Mouse (Mus musculus) layer of hippocampus, adult 11-12 months (tissue): ENCODE results near the gene Mars2.

ENCODE experiments used
- DNase-seq: peaks from one replicate; pipeline ENCODE4 v3.0.0; 2022; ENCODE audit warnings: low spot score

Gene Mars2

DNA sequence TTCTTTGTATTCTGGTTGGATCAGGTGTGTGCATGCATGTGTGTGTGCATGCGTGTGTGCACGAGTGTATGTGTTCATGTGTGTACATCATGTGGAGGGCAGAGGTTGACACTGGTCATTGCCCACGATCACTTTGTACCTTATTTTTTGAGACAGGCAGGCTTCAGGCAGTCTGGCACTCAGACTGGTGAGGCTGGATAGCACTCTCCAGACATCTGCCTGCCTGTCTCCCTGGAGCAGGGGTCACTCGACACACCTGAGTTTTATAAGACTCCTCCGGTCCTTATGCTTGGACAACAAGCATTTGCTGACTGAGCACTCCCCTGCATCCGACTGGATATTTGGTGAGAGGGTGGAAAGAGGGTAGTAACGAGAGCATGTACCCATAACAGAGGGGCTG lies 14.0 kb upstream of the Mars2 start:
- no peak for DNase-seq

DNA sequence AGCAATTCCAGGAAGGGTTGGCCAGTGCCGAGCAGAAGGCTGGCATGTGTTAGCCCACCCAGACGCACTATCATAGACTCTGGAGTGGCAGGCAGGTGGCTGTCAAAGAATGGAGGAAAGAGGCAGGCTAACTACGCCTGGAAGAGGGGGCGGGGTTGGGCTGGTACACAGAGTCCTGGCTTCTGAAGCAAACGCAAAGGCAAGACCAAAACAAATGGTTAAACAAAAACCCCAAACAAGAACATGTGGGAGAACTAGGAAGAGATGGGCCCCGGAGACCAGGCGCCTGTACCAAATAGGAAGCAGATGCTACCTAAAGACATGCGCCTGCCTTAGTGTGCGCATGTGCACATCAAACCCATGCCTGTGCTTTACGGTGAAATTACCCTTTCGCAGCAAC lies 12.9 kb upstream of the Mars2 start:
- no peak for DNase-seq

DNA sequence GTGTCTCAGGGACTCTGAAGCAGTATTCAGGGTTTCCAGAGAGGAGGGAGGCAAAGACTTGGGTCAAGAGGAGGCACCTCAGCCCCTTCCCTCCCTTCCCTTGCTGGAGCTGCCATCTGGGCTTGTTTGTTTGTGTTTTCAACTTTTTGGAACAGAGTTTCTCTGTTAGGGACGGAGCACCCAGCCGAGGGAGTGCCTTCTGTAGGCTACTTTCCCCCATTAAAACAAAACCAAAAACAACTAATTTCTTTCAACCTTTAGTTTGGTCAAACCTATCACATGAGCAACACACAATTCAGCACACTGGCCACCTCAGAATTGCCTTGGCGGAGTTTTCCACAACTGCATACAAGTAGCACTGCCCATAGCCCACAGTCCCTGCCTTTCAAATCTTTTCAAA lies 11.6 kb upstream of the Mars2 start:
- DNase-seq: no peak

DNA sequence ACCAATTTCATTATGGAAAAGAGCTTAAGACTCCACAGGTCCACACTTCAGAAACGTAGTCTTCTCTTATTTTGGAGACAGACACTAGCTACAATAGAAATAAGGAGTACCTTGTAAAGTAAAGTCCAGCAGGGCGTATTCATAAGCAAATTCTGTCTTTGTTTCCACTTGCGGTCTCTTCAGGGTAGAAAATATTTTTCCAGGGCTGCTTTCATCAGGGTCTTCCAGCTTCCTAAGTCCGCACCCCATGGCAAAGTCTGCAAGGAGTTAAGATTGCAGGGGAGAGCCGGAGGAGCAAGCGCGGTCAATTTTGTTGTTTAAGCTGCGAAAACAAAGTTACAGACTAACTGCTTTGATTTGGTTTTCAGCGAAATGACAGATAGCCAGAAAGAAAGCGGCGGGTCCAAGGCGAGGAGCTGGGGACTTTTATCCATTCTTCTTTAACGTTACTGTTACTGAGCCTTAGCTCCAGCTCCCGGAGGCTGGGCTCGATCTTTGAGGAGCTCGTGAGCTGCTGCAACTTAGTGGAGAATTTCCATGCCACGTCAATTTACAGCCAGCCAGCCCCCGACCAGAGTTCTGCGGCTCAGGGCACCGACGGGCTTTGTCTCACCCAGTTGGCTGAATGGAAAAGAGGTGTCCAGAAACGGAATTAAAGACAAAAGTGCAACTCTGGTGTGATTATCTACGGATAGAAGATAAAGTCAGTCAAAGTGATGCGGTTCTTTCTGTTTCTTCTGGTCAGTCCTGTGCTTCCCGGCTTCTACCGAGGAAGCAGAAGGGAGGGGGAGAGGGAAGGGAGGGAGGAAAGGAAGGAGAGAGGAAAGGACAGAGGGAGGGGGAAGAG lies 10.7 kb upstream of the Mars2 start, which contains the start of gene Rftn2:
TSS of gene Rftn2 (minus strand) at position 772 of the 847 bp plus-strand sequence.
- DNase-seq: no peak

DNA sequence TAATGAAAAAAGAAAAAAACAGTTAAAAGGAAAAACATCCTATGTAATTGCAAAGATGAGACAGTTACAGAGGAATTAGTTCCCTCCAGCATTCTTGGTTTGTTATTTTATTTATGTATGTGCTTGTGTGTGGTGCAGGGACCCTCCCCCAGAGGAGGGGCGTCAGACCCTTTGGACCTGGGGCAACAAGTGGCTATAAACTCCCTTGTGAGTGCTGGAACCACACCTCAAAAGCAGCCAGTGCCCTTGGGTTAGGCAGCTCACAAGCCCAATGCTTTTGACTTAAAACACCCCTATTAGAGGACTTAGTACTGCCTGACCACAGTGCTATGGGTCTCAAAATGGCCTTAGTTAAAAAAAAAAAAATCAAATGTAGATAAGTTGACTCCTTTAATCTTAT lies 9.6 kb upstream of the Mars2 start:
- no peak for DNase-seq

DNA sequence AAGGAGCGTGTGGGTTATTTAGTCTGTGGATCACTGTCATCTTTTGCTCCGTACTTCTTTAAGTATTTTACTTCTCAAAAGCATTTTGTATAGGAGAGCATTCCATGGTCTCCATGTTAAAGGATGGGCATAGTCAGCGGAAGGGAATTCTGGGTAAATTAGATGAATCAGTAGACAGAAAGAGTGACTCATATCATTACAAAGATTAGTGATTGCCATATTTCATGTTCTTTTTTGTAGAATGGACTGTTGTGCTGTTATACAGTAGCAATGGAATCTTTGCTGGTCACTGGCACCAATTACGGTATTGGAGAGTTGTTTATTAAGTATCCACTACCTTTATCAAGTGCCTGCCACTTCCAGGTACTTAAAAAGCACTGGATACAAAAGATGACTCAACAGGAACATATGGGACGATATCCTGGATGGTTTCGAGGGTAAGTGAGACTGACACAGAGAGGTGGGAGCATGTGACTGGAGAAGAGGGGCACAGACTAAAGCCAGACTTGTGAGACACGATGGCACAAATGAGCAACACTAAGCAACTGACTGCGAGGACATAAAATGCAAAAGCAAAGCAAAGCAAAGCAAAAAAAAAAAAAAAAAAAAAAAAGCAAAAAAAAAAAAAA lies 8.6 kb upstream of the Mars2 start:
- DNase-seq: no peak

DNA sequence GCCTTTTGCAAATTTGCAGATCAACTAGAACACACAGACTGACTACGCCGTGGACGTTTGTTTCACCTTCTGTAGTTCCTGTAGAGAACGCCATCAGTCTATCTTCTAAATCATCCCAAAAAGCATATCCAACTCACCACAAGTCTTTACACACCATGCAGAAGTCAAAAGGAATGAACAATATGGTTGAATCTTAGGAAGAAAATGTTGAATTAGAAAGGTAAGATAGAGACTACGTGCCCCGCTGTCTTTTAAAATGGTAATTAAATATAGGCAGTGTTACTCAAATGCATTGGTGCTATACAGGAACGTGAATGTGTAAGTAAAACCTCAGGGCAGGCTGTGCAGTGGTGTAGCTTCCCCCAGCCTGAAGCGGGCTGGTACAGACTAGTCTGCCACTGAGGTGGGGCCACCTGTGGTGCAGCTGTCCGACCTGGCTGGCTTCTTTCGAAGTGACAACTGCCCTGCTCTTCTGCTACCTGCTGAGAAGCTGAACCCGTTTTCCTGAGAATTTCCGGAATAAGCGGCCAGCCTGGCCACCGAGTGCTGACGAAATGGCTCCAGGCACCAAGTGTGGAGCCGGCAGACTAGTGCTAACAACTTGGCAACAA lies 2.0 kb upstream of the Mars2 start:
- DNase-seq: no peak

DNA sequence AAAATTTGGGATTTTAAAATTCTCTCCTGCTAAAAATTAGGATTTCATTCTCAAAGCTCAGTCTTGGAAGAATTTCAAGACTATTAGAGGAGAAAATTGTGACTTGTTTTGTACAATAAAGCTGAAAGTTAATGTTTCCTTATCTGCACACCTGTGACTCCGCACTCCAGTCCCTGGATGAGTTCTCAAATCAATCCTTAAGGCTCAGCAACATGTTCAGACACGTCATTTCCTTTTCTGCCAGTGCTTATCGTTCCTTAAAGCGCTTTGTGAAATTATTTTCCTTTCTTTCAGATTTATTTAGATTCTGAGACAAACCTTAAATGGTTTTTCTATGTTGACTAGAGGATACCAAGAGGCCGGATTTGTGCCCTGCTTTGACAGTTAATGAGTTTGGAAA lies 490 bp upstream of the Mars2 start:
- DNase-seq: no peak

DNA sequence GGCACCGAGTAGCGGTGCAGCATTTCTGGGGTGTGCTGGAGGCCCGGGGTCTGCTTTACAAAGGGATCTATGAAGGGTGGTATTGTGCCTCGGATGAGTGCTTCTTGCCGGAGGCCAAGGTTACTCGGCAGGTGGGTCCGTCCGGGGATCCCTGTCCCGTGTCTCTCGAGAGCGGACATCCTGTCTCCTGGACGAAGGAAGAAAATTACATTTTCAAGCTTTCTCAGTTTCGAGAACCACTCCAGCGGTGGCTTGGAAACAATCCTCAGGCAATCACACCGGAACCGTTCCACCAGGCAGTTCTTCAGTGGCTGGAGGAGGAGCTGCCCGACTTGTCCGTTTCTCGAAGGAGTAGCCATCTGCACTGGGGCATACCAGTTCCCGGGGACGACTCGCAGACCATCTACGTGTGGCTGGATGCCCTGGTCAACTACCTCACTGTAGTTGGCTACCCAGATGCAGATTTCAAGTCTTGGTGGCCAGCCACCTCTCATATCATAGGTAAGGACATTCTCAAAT lies 725 bp downstream of the Mars2 start:
- no peak for DNase-seq

DNA sequence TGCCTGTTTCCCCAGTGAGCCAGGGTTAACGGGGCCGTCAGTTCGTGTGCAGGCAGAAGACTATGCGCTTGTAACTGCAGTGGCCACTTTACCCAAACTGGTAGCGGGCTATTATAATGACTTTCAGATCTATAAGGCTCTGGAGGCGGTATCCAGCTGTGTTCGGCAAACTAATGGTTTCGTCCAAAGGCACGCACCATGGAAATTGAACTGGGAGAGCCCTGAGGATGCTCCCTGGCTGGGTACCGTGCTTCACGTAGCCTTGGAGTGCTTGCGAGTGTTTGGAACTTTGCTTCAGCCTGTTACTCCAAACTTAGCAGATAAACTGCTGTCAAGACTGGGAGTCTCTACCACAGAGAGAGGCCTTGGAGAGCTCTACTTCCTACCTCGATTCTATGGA lies 1.5 kb downstream of the Mars2 start:
- no peak for DNase-seq

DNA sequence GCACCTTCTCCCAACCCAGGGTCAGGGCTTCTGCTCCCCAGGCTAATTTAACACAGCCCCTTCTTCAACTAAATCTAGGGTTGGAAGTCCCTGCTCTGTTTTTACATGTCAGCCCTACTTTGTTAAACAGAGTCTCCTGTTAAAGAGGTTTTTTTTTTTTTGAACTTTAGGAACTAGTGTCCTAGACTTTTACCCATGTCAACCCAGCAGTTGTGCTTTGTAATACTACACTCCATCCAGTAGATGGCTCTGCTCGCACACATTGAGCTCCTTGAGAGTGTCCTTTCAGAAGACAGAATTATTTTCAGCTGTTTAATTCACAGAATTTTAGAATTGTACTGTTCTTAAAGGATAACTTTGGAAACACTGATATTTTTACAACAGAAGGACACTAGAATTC lies 2.3 kb downstream of the Mars2 start:
- DNase-seq: no peak

DNA sequence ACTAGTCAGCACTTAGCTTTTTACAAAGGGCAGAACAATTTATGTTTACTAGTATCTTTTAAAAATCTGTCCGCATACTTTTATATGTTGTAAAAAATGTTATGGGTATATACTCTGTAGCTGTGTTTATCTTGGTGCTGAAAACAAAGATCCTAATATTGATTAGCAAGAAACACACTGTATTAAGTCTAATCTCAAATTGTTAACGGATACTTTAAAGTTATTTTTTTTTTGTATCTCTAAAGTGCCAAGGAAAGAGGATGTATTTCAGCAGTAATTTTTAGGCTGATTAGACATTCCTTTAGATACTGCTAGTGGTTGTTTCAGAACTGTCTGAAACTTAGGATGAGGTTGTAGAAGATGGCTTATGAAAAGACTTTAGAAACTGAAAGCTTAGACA lies 9.4 kb downstream of the Mars2 start:
- DNase-seq: no peak

DNA sequence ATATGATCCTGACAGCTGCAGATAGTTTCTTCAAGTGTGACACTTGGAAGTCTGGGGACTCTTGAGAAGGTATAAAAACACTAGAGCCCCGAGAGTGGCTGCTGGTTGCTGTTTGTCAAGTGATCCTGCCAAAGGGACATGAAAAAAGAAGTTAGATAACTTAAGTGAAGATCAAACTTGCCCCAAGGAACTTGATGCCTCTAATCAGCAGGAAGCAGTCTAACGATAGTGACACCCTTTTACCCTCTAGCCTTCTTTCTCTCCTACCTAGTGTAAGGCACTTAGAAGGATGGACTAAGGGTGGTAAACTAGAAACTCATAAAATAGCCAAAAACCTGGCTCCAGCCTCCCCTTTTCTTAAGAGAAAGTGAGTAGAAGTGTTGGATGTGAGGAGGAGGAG lies 27.4 kb downstream of the Mars2 start:
- DNase-seq: no peak

DNA sequence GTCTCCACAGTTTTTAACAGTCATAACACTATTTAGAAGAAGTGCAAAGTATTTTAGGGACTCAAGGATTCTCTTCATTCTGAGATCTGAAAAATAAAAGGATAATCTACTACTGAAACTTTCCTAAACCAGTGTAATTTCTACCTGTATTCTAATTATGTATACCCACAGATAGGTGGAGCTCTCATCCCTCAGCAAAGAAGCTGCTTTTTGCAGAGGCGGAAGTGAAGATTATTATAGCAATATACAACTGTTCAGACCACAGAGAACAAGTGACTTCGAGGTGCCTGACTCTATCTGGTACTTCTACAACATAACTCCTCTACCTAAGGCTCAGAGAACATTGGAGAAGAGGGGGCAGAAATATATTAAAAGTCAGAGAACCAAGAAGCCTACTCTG lies 28.5 kb downstream of the Mars2 start:
- no peak for DNase-seq

DNA sequence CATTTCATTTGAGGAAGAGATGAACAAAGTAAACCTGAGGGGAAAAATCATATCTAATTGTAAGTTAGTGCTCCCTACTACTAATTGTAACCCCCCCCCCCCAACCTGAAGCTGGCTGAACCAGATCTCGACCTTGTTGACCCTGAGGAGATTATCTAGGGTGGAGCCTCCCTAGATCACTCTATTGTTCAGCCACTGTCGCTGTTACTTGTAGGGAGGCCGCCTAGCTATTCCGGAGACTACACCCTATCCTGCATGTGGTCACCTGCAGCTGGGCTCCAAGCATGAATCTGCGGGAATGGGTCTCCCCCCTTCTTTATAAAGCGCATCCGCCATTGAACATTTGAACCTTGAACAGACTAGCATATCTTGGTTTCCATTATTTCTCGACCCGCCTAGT lies 42.1 kb downstream of the Mars2 start:
- no peak for DNase-seq
